Mouse (Mus musculus): Measurements from ENCODE around the gene G3bp2. TPM values are rescaled to one million over a fixed set of nuclear protein-coding genes. Genes with fewer than 3 reads are reported as not detected.
"Not testable (repeated sequence)": the region's sequence is repeated elsewhere in the genome, so short reads cannot be mapped to it uniquely, and the experiment has no call there.

Gene G3bp2
- total RNA-seq (2021): 100 to 1,000 TPM; 233 to 246 TPM
- long read RNA-seq, experiment 1, full-length matches to known transcripts: 179 of 268 reads
- long read RNA-seq, experiment 1, partial matches to known transcripts: 48 of 268 reads
- long read RNA-seq, experiment 1, other reads (novel, unspliced or antisense): 41 of 268 reads
- long read RNA-seq, experiment 2, full-length matches to known transcripts: 277 of 383 reads
- long read RNA-seq, experiment 2, partial matches to known transcripts: 25 of 383 reads
- long read RNA-seq, experiment 2, other reads (novel, unspliced or antisense): 81 of 383 reads

DNA sequence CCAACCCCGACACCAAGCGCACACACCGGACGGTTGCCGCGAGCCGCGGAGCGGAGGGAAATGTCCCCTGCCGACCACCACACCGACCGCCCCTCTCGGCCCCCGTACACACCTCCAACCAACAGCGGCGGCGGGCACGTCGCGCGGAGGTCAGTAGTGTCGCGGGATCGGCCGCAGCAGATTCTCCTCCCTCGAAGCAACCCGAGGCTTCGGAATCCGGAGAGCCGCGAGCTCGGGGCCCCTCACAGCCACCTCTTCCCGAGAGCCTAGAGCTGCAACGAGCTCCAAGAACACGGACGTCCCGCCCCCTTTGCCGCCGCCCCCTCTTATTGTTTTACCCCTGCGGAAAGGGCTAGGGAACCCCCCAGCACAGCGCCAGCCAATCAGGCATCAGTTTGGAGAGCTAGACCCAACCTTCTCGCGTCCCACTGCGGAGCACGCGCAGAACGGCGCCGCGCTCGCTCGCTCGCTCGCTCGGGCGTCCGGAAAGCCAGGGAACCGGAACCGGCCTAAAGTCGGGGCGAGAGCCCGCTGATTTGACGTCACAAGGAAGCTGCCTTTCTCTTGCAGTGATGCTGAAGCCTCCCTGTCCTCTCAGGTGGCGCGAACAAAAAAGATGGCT is at the start of gene G3bp2:
Gene G3bp2, minus strand, starts transcription at position 303 of the 622 bp plus-strand sequence.
- Histone ChIP-seq H3K27ac (peak within 1 kb of the TSS; percentile 99), H3K4me3 (peak within 1 kb of the TSS; percentile 87)
- TF ChIP-seq CTCF (conservative IDR thresholded peaks at IDR 0.05): no peak
- DNase-seq (ENCODE audit: low spot score in 2 of 2): peak; percentile 95 to 97

DNA sequence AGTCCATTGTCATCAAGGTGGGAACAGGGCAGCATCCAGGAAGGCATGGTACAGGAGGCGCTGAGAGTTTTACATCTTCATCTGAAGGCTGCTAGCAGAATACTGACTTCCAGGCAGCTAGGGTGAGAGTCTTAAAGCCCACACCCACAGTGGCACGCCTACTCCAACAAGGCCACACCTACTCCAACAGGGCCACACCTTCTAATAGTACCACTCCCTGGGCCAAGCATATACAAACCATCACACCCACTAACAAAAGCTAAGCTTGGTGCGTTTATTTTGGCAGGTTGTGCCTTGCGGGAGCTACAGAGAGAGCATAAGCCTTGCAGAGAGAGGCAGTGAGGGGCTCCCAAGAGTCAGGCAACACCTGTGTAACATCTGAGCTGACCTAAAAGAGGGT is 49.5 kb upstream of the G3bp2 start:
- H3K4me3 ChIP-seq, H3K27ac ChIP-seq: not testable (repeated sequence)

DNA sequence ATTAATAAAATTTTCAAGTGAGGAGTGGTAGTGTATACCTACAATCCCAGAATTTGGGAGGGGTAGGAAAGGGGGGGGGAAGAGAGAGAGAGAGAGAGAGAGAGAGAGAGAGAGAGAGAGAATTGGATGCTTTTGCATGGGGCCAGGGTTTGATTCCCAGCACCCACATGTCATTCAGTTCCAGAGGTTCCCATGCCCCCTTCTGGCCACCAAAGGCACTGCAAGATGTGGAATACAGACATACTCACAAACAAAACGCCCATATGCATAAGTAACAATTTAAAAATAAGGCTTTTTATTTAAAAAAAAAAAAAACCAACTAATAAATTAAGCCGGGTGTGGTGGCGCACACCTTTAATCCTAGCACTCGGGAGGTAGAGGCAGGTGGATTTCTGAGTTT is 48.6 kb upstream of the G3bp2 start:
- no peak overlapping the region for H3K27ac ChIP-seq
- TF ChIP-seq CTCF (conservative IDR thresholded peaks at IDR 0.05): peak; percentile 42
- no peak overlapping the region for H3K4me3 ChIP-seq
- no peak for DNase-seq (ENCODE audit: low spot score in 2 of 2)

More for the DNA sequence above, 49.5 kb upstream of the G3bp2 start:
- not testable (repeated sequence) for DNase-seq (ENCODE audit: low spot score in 2 of 2)

DNA sequence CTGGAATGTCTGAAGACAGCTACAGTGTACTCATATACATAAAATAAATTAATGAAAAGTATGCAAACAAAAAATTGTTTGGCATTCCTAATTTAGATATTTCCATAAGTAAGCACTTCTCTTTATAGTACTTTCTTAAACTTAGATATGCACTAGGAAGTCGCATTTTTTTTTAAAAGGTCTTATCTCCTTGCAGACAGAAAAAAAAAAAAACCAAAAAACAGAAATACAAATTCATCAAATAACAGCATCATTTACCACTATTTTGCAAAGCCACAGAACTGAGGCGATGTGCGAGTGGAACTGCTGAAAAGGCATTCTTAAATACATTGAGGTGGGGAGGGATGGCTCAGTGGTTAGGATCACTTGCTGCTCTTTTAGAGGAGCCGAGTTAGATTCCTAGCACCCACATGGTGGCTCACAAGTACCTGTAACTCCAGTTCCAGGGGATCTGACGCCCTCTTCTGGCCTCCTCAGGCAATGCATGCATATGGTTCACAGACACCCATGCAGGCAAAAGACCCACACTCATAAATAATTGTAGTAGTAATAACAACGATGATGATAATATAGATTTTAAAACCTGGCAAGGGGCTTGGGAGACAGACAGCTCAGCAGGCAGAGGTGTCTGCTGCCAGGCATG is 46.6 kb upstream of the G3bp2 start:
- Histone ChIP-seq H3K27ac (no peak overlapping the region), H3K4me3 (no peak overlapping the region)
- DNase-seq (ENCODE audit: low spot score in 2 of 2): no peak
- peak; percentile 44 for TF ChIP-seq CTCF (conservative IDR thresholded peaks at IDR 0.05)

DNA sequence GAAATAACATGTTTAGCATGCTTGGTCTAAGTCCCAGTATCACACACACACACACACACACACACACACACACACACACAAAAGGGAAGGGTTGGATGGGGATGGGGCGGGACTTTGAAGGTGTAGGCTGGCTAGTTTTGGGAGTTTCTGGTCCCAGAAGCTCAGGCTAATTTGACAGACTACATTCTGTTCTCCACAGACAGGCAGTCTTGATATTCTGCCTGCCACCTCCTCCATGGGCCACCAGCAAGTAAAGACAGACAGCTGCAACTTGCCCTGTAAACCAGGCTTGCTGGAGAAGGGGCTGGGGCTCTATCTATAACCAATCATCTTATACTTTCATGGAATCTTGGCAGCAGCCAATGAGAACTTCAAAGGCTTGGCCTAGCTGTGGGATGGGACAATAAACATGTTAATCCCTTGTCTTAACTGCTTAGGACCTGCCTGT is 45.8 kb upstream of the G3bp2 start:
- Histone ChIP-seq H3K27ac (no peak overlapping the region), H3K4me3 (no peak overlapping the region)
- no peak for TF ChIP-seq CTCF (conservative IDR thresholded peaks at IDR 0.05)
- no peak for DNase-seq (ENCODE audit: low spot score in 2 of 2)

DNA sequence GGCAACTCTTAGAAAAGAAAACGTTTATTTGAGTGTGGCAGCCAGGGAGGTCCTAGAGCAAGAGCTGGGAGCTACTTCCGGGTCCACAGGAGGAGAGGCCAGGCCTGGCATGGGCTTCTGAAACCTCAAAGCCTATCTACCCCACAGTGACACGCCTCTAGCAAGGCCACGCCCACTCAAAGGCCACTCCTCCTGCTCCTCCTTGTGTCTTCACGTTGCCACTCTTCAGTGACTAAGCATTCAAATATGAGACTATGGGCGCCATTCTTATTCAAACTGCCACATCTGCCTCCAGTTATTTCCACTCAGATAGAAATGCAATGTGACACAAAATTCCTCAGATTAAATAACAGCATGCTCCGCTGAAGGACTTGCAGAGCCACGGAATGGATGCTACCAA is 45.1 kb upstream of the G3bp2 start:
- no peak for DNase-seq (ENCODE audit: low spot score in 2 of 2)
- Histone ChIP-seq H3K4me3 (no peak overlapping the region), H3K27ac (peak overlapping the region; percentile 23; the same call in 1 of the 2 replicates)
- TF ChIP-seq CTCF (conservative IDR thresholded peaks at IDR 0.05): no peak

DNA sequence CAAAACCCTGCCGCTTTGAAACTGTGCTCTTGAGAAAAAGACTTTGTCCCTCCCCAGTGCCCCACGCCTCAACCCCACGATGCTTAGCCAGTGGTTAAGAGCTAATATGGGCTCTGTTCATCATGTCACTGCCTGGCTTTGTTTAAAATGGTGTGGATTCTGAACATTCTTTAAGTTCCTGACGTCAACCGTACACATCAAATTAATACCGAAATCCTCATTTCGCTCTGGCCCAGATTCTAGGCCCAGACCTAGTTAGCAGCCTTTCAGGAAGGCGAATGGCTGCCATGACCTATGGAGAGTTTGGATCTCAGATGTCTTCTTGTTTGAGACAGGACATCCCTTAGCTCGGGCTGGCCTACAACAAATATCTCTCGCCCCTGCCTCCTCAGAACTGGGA is 44.2 kb upstream of the G3bp2 start:
- Histone ChIP-seq H3K27ac (0 out of 2 replicates have a peak overlapping the region, but pooled peaks have one; percentile 36), H3K4me3 (no peak overlapping the region)
- DNase-seq (ENCODE audit: low spot score in 2 of 2): no peak
- no peak for TF ChIP-seq CTCF (conservative IDR thresholded peaks at IDR 0.05)

DNA sequence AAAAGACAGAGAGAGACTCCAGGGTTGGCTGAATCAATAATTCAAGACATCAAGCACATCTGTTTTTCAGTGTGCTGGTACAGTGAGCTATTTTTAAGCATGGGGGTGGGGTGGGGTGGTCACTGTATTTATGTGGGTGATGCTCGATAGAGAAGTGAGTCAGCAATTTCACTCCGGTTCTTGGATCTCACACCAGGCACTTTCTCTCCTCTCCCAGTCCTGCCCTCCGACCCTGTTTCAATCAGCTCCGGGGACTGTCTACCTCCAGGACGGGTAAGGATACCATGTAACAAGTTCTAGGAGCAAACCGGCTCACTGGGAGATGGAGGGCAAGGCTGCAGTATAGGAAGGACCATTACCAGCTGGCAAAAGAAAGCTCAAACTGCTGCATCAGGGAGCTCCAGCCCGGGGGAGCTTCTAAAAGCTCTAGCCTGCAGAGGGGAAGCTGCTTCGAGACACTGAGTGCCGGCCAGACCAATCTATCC is 43.7 kb upstream of the G3bp2 start:
- DNase-seq (ENCODE audit: low spot score in 2 of 2): no peak
- TF ChIP-seq CTCF (conservative IDR thresholded peaks at IDR 0.05): no peak
- Histone ChIP-seq H3K27ac (peak overlapping the region; percentile 36; the same call in 1 of the 2 replicates), H3K4me3 (no peak overlapping the region)

DNA sequence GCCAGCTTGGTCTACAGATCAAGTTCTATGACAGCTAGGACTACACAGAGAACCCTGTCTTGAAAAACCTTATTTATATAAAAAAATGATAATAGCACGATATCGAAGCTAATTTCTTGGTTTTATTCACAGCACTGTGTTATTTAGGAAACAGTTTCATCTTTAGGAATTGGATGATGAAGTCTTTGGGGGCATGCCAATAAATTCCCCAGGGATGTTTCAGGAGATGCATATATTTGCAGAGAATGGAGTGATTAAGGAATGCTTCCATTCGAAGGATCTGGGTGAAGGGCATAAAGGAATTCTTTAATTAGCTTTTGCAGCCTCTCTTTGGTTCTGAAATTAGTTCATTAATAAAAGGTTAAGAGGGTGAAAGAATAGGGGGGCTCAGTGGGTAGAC is 41.9 kb upstream of the G3bp2 start:
- H3K4me3 ChIP-seq: no peak overlapping the region
- no peak for TF ChIP-seq CTCF (conservative IDR thresholded peaks at IDR 0.05)
- no peak for DNase-seq (ENCODE audit: low spot score in 2 of 2)
- H3K27ac ChIP-seq: no peak overlapping the region

DNA sequence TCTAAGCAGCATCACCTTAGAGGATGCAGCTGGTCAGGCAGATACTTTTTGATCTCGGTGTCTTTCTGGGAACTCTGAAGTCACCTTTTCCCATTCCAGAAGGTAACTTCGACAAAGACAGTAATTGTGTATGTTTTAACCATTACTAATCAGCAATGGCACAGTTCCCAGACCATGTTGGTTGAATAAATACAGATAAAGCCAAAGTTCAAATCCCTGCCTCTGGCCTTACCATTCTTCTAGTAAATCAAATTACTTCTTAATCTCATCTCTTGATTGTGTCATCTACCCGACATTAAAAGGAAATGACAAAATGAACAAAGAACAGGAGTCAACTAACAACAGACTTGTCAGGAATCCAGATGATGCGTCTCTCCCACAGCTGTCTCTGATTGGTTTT is 38.1 kb upstream of the G3bp2 start:
- no peak for TF ChIP-seq CTCF (conservative IDR thresholded peaks at IDR 0.05)
- H3K27ac ChIP-seq: no peak overlapping the region
- no peak for DNase-seq (ENCODE audit: low spot score in 2 of 2)
- no peak overlapping the region for H3K4me3 ChIP-seq

DNA sequence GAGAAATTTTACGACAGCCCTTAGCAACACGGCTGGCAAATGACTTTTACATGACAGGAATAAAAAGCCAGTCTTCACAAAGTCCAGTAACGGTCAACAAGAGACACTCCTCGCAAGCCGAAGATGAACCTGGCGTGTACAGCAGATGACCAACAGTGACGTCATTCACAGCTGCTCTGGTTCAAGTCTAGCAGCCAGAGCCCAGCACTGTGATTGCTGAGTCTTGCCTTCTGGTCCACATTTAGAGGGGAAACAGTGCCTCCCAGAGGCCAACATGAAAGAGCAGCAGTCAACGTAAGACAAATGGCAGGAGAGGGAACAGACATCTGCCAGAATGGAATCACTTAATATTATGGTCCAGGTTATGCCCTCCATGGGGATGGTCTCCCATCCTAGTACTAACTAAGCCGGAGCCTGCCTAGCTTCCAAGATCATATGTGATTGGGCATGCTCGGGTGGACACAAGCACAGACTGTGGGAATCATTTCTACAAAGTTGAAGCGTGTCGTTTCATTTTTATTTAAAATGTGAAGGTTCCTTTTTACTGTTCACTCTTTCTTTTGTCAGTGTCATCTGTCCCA is 34.4 kb upstream of the G3bp2 start:
- Histone ChIP-seq H3K27ac (no peak overlapping the region), H3K4me3 (peak overlapping the region; percentile 30; the same call in 1 of the 2 replicates)
- peak; percentile 63 to 71 for DNase-seq (ENCODE audit: low spot score in 2 of 2)
- peak; percentile 86 for TF ChIP-seq CTCF (conservative IDR thresholded peaks at IDR 0.05)

DNA sequence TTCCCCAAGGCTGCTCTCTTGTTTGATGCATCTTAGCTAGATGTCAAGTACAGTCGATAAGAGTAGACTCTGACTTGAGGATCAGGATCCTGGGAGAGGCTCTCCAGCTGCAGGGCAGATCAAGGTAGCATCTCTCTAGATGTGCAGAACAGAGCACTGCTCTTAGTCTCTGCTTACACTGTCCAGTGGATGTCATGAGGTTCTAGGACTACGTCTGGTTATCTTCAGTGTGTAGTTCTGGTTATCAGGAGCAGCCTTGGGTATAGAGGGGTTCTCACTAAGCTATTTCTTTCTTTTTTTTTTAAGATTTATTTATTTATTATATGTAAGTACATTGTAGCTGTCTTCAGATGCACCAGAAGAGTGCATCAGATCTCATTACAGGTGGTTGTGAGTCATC is 31.4 kb upstream of the G3bp2 start:
- no peak overlapping the region for H3K4me3 ChIP-seq
- no peak overlapping the region for H3K27ac ChIP-seq

DNA sequence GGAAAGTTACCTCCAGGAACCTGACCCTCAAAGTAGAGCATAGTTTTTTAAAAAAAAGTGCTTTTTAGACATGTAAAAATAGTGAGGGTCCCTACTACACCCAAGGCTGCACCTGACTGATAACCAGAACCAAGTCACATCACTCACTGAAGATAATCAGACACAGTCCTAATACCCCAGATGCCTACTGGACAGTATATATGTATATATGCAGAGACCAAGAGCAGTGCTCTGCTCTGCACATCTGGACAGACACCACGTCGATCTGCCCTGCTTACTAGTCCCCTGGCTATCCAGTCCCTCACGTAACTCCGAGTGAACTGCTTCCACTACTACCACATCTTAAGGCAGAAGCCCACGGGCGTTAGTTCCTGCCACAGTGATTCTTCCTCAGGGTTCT is 30.7 kb upstream of the G3bp2 start:
- no peak overlapping the region for H3K4me3 ChIP-seq
- H3K27ac ChIP-seq: no peak overlapping the region
- no peak for DNase-seq (ENCODE audit: low spot score in 2 of 2)
- no peak for TF ChIP-seq CTCF (conservative IDR thresholded peaks at IDR 0.05)

More for the DNA sequence above, 31.4 kb upstream of the G3bp2 start:
- DNase-seq (ENCODE audit: low spot score in 2 of 2): no peak
- TF ChIP-seq CTCF (conservative IDR thresholded peaks at IDR 0.05): no peak

Measured in layer of hippocampus, adult 2 months (tissue).